Mouse (Mus musculus) B cell, adult 62 days (primary cell): ENCODE data around the gene 2200002D01Rik. TPM values are rescaled to one million over a fixed set of nuclear protein-coding genes. Genes with fewer than 3 reads are reported as not detected.

Experiments used
- total RNA-seq: library from RNA; stranded (reverse); gene quantifications from 4 replicates; pipeline ENCODE4 v1.2.4, GENCODE M21; 2023

2200002D01Rik gene
- 0.66 to 3.5 TPM (median 3.3 TPM) in 4 replicates for total RNA-seq

GRCm38 (mm10) chr7:29248261-29248841 is at the start of gene 2200002D01Rik:
TSS of gene 2200002D01Rik (minus strand) at chr7:29248466.

GRCm38 (mm10) chr7:29288942-29289638 is 40.8 kb upstream of the 2200002D01Rik start, which contains the start of gene Ppp1r14a:
TSS of gene Ppp1r14a (plus strand) at chr7:29289308.

GRCm38 (mm10) chr7:29281201-29282073 is 33.2 kb upstream of the 2200002D01Rik start, which contains the start of gene Spint2:
TSS of gene Spint2 (minus strand) at chr7:29281912.

GRCm38 (mm10) chr7:29238019-29238967 is 10.0 kb downstream of the 2200002D01Rik start, which contains the start of gene Yif1b:
TSS of gene Yif1b (plus strand) at chr7:29238329.

GRCm38 (mm10) chr7:29232247-29233013 is 15.8 kb downstream of the 2200002D01Rik start, which contains the start of gene Kcnk6:
TSS of gene Kcnk6 (minus strand) at chr7:29232515.

GRCm38 (mm10) chr7:29213675-29214082 is 34.6 kb downstream of the 2200002D01Rik start, which contains the start of gene Catsperg1:
TSS of gene Catsperg1 (minus strand) at chr7:29214035.

Other genes with a start within 250 kb of the 2200002D01Rik start
- 0.18 to 0.60 TPM (median 0.46 TPM) in 4 replicates for gene Ryr1, start 123.3 kb downstream of the 2200002D01Rik start, total RNA-seq
- gene Rasgrp4, start 113.6 kb downstream of the 2200002D01Rik start, total RNA-seq = 3.2 to 5.5 TPM (median 3.9 TPM) in 4 replicates
- 25.1 to 29.8 TPM (median 26.9 TPM) in 4 replicates for gene Fam98c, start 92.2 kb downstream of the 2200002D01Rik start, total RNA-seq
- gene Ggn, start 78.3 kb downstream of the 2200002D01Rik start, total RNA-seq = 0.33 TPM in 1 of 4 replicates, not detected in the others
- 1.3 to 3.5 TPM (median 2.6 TPM) in 4 replicates for gene Spred3, start 78.1 kb downstream of the 2200002D01Rik start, total RNA-seq
- 226 to 244 TPM (median 237 TPM) in 4 replicates for gene Psmd8, start 67.8 kb downstream of the 2200002D01Rik start, total RNA-seq
- 1.5 to 3.6 TPM (median 1.8 TPM) in 4 replicates for gene Catsperg1, start 34.4 kb downstream of the 2200002D01Rik start, total RNA-seq
- gene Kcnk6, start 16.0 kb downstream of the 2200002D01Rik start, total RNA-seq = 1.0 to 1.4 TPM (median 1.2 TPM) in 4 replicates
- gene Yif1b, start 10.1 kb downstream of the 2200002D01Rik start, total RNA-seq = 21.5 to 26.9 TPM (median 23.7 TPM) in 4 replicates
- gene Spint2, start 33.4 kb upstream of the 2200002D01Rik start, total RNA-seq = 34.2 to 44.3 TPM (median 35.8 TPM) in 4 replicates
- gene Ppp1r14a, start 40.8 kb upstream of the 2200002D01Rik start, total RNA-seq = not detected in 4 replicates
- gene Dpf1, start 55.5 kb upstream of the 2200002D01Rik start, total RNA-seq = 0.61 to 1.1 TPM (median 0.81 TPM) in 4 replicates